In the genomic region with DNA sequence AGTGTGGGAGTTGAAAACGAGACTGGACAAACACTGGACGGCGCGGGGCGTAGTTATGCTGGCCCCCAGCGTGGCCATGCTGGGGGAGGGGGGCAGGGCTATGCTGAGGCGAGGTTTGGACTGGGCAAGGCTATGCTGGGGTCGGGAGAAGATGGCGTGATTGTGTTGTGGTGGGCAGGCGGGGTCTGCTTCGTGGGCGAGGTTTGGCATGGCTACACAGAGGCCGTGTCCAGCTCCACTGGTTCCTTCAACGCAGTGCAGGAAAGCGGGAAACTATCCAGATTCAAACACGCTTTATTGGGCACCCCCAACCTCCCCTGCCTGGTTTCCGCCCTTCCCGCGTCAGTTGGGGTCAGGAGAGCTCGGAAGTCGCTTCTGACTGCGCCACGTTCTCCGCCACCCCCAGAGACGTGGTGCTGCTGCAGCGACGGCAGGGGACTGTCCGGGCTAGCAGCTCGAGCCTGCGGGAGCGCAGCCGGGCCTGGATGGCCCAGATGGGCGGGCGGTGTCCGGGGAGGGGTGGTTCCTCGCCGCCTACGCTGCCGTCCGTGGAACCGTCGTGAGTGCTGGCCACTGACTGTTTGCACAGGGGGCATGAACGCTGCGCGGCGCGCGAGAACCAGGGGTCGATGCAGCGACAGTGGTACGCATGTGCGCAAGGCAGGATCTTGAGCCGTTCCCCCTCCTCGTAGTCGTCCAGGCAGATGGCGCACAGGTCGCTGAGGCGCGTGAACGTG, we compare ENCODE assay signal across 8 mouse cellular contexts. TPM values are rescaled to one million over a fixed set of nuclear protein-coding genes. Genes with fewer than 3 reads are reported as not detected.
DNase-seq lines count a peak whose midpoint lies in the region; ATAC-seq lines count a peak whose summit lies in the region.
"Had no signal": no experiment of that assay in that cellular context is flagged by ENCODE, and none has a peak within 500 bp of the region (broad histone marks: within the 10 kb centered on the region; RNA-seq: fewer than 3 reads in every experiment).

No protein-coding gene starts in this region.

- no peak for DNase-seq in lung, adult 18-20 months
- DNase-seq in forebrain, embryonic 11.5 days (ENCODE audit: low spot score): peak; percentile 74
- DNase-seq in limb, embryonic 10.5 days (ENCODE audit: low spot score): peak; percentile 57
- DNase-seq in natural killer cell, adult 2 months (ENCODE audit: low spot score in 2 of 2): no peak
- no peak for DNase-seq in Muller cell, postnatal 12 days (ENCODE audit: inconsistent ontology term)

- no peak for ATAC-seq in lung, embryonic 15.5 days (ENCODE audit: borderline replicate concordance, extremely low read depth, low FRiP score, low TSS enrichment)
- no peak for ATAC-seq in forebrain, embryonic 11.5 days (replicated peaks; ENCODE audit: low FRiP score)
- ATAC-seq in stomach, embryonic 14.5 days (ENCODE audit: insufficient number of reproducible peaks, insufficient read depth, low FRiP score, low read depth): no peak

- H3K4me3 ChIP-seq in lung, embryonic 15.5 days: peak overlapping the region; percentile 25
- H3K4me3 ChIP-seq in forebrain, embryonic 11.5 days (ENCODE audit: low read depth, low read length): peak overlapping the region; percentile 10; the same call in 1 of the 2 replicates
- H3K4me3 ChIP-seq in limb, embryonic 10.5 days: peak overlapping the region; percentile 37
- H3K4me3 ChIP-seq in stomach, embryonic 14.5 days (ENCODE audit: low read depth, low read length): peak overlapping the region; percentile 24

- H3K27me3 ChIP-seq in lung, embryonic 15.5 days: peaks cover 71% of the 10 kb centered on the region
- H3K27me3 ChIP-seq in forebrain, embryonic 11.5 days (ENCODE audit: control insufficient read depth, insufficient read depth, low read length): peaks cover 32% of the 10 kb centered on the region
- peaks cover 80% of the 10 kb centered on the region for H3K27me3 ChIP-seq in limb, embryonic 10.5 days (ENCODE audit: low read depth, poor library complexity, severe bottlenecking)
- H3K27me3 ChIP-seq in stomach, embryonic 14.5 days (ENCODE audit: control insufficient read depth, insufficient read depth, low read length): peaks cover 32% of the 10 kb centered on the region

- peak overlapping the region; percentile 48 for H3K4me2 ChIP-seq in lung, embryonic 15.5 days
- peak overlapping the region; percentile 31 for H3K4me2 ChIP-seq in forebrain, embryonic 11.5 days (ENCODE audit: low read depth, low read length, severe bottlenecking)
- peak overlapping the region; percentile 37 for H3K4me2 ChIP-seq in stomach, embryonic 14.5 days (replicated peaks; ENCODE audit: low read depth, low read length)

- H3K9ac ChIP-seq in lung, embryonic 15.5 days: no peak overlapping the region
- no peak overlapping the region for H3K9ac ChIP-seq in forebrain, embryonic 11.5 days (ENCODE audit: low read length)
- H3K9ac ChIP-seq in stomach, embryonic 14.5 days (replicated peaks; ENCODE audit: low read depth, low read length): no peak overlapping the region
- H3K9ac ChIP-seq: liver, embryonic 14.5 days had no signal

- H3K9me3 ChIP-seq in lung, embryonic 15.5 days: no peaks in the 10 kb centered on the region
- H3K9me3 ChIP-seq in forebrain, embryonic 11.5 days (ENCODE audit: control insufficient read depth, low read length): no peaks in the 10 kb centered on the region
- no peaks in the 10 kb centered on the region for H3K9me3 ChIP-seq in limb, embryonic 10.5 days (replicated peaks)
- H3K9me3 ChIP-seq in stomach, embryonic 14.5 days (ENCODE audit: control insufficient read depth, low read depth, low read length): no peaks in the 10 kb centered on the region

- 5% methylated on average over 59 of the region's 60 CpGs for WGBS in lung, embryonic 15.5 days
- WGBS in forebrain, embryonic 11.5 days: 7% methylated on average over 58 of the region's 60 CpGs
- WGBS in limb, embryonic 10.5 days: 9% methylated on average over 60 of the region's 60 CpGs
- WGBS in stomach, embryonic 14.5 days: 7% methylated on average over 60 of the region's 60 CpGs

- no peaks in the 10 kb centered on the region for H3K36me3 ChIP-seq in lung, embryonic 15.5 days
- no peaks in the 10 kb centered on the region for H3K36me3 ChIP-seq in forebrain, embryonic 11.5 days (ENCODE audit: control insufficient read depth, insufficient read depth, low read length)
- no peaks in the 10 kb centered on the region for H3K36me3 ChIP-seq in limb, embryonic 10.5 days
- H3K36me3 ChIP-seq in stomach, embryonic 14.5 days (ENCODE audit: control insufficient read depth, insufficient read depth, low read length): no peaks in the 10 kb centered on the region

- peaks cover 38% of the 10 kb centered on the region for H3K4me1 ChIP-seq in lung, embryonic 15.5 days
- peaks cover 22% of the 10 kb centered on the region for H3K4me1 ChIP-seq in forebrain, embryonic 11.5 days (replicated peaks; ENCODE audit: control insufficient read depth, insufficient read depth, low read length)
- H3K4me1 ChIP-seq in limb, embryonic 10.5 days: peaks cover 60% of the 10 kb centered on the region
- peaks cover 15% of the 10 kb centered on the region for H3K4me1 ChIP-seq in stomach, embryonic 14.5 days (ENCODE audit: control insufficient read depth, insufficient read depth, low read length)

- H3K27ac ChIP-seq in lung, embryonic 15.5 days: no peak overlapping the region
- H3K27ac ChIP-seq in forebrain, embryonic 11.5 days (ENCODE audit: low read depth, low read length): no peak overlapping the region
- H3K27ac ChIP-seq in limb, embryonic 10.5 days: peak overlapping the region; percentile 42
- no peak overlapping the region for H3K27ac ChIP-seq in stomach, embryonic 14.5 days (ENCODE audit: low read length)
- H3K27ac ChIP-seq: liver, embryonic 14.5 days had no signal

RNA-seq across cellular contexts. Expression of gene Znrf4, which starts 1.1 kb away (rescaled TPM):
- polyA plus RNA-seq in lung, embryonic 15.5 days (2015; fragmentation: Nextera tagmentation; extraction: Ambion mirVana): not detected in 2 replicates
- not detected in 2 replicates for polyA plus RNA-seq in forebrain, embryonic 11.5 days (2014; fragmentation: Nextera tagmentation; extraction: Ambion mirVana)
- not detected in 2 replicates for polyA plus RNA-seq in limb, embryonic 10.5 days (2016; fragmentation: Nextera tagmentation; extraction: Ambion mirVana)
- polyA plus RNA-seq in stomach, embryonic 14.5 days (2014; fragmentation: Nextera tagmentation; extraction: Ambion mirVana): not detected in 2 replicates
- polyA plus RNA-seq: liver, embryonic 14.5 days had no signal

RNA-seq across cellular contexts. Expression of gene Ptprs, which starts 34.9 kb away (rescaled TPM):
- 73.4 and 77.9 TPM in 2 replicates for polyA plus RNA-seq in lung, embryonic 15.5 days (2015; fragmentation: Nextera tagmentation; extraction: Ambion mirVana)
- 210 and 218 TPM in 2 replicates for polyA plus RNA-seq in forebrain, embryonic 11.5 days (2014; fragmentation: Nextera tagmentation; extraction: Ambion mirVana)
- polyA plus RNA-seq in limb, embryonic 10.5 days (2016; fragmentation: Nextera tagmentation; extraction: Ambion mirVana): 69.5 and 83.2 TPM in 2 replicates
- polyA plus RNA-seq in stomach, embryonic 14.5 days (2014; fragmentation: Nextera tagmentation; extraction: Ambion mirVana): 111 and 115 TPM in 2 replicates

RNA-seq across cellular contexts. Expression of gene Gm20219, which starts 43.0 kb away (rescaled TPM):
- polyA plus RNA-seq in lung, embryonic 15.5 days (2015; fragmentation: Nextera tagmentation; extraction: Ambion mirVana): 2.4 and 4.5 TPM in 2 replicates
- polyA plus RNA-seq in forebrain, embryonic 11.5 days (2014; fragmentation: Nextera tagmentation; extraction: Ambion mirVana): 1.1 and 1.3 TPM in 2 replicates
- 0.58 and 1.3 TPM in 2 replicates for polyA plus RNA-seq in limb, embryonic 10.5 days (2016; fragmentation: Nextera tagmentation; extraction: Ambion mirVana)
- 11.9 and 13.1 TPM in 2 replicates for polyA plus RNA-seq in stomach, embryonic 14.5 days (2014; fragmentation: Nextera tagmentation; extraction: Ambion mirVana)

Comparison
In these comparisons a context has a peak if more than half of its experiments do, and no peak if none do; other contexts are left out.
1. DNase-seq: peak in forebrain, embryonic 11.5 days (single experiment) and limb, embryonic 10.5 days (single experiment); none in lung, adult 18-20 months (0 of 2), natural killer cell, adult 2 months (0 of 2) and Muller cell, postnatal 12 days (single experiment).
2. Peak in every context shown above with its lines, with median percentiles within 50 percentile points of each other: H3K4me2 ChIP-seq and H3K4me3 ChIP-seq.